Mouse (Mus musculus) hindbrain, embryonic 13.5 days (tissue): ENCODE data around the gene Rasa4. TPM values are rescaled to one million over a fixed set of nuclear protein-coding genes. Genes with fewer than 3 reads are reported as not detected.
A peak's percentile ranks its signal among the peaks of the same experiment; 100 is the strongest.
"Not testable (repeated sequence)": the region's sequence is repeated elsewhere in the genome, so short reads cannot be mapped to it uniquely, and the experiment has no call there.

ENCODE experiments used
- ATAC-seq: fragments of 200-750 bp; cut with Nextera tagmentation; 2 replicates; pipeline ENCODE4 v1.8.0; 2017; ENCODE audit warnings: moderate TSS enrichment; ENCODE audit not compliant: low FRiP score
- H3K27ac ChIP-seq: fragments of 300-500 bp; sonication (generic); 2 replicates; pipeline ENCODE4 v1.5.1; 2015; ENCODE audit warnings: inconsistent platforms, mild to moderate bottlenecking, moderate library complexity
- H3K27me3 ChIP-seq: fragments of 300-500 bp; sonication (generic); 2 replicates; pipeline ENCODE4 v1.6.1; 2015; ENCODE audit warnings: mild to moderate bottlenecking, inconsistent platforms
- H3K36me3 ChIP-seq: fragments of 300-500 bp; sonication (generic); 2 replicates; pipeline ENCODE4 v1.6.1; 2015; ENCODE audit warnings: mild to moderate bottlenecking, inconsistent platforms
- H3K4me1 ChIP-seq: fragments of 300-500 bp; sonication (generic); replicated peaks from 2 replicates; pipeline ENCODE4 v1.6.1; 2015; ENCODE audit warnings: inconsistent platforms
- H3K4me2 ChIP-seq: fragments of 300-500 bp; sonication (generic); 2 replicates; pipeline ENCODE4 v1.6.1; 2015; ENCODE audit warnings: inconsistent platforms, mild to moderate bottlenecking, moderate library complexity
- H3K4me3 ChIP-seq: fragments of 300-500 bp; sonication (generic); 2 replicates; pipeline ENCODE4 v1.5.1; 2015; ENCODE audit warnings: mild to moderate bottlenecking, inconsistent platforms
- H3K9ac ChIP-seq: fragments of 300-500 bp; sonication (generic); 2 replicates; pipeline ENCODE4 v1.6.1; 2015; ENCODE audit warnings: mild to moderate bottlenecking, inconsistent platforms
- H3K9me3 ChIP-seq: fragments of 300-500 bp; sonication (generic); 2 replicates; pipeline ENCODE4 v1.6.1; 2016; ENCODE audit warnings: inconsistent platforms
- WGBS: fragments of 180-500 bp; shearing (Covaris S2); methylation state at CpG from one replicate; pipeline ENCODE4 v1.1.7; 2015; 5-methylcytosine and 5-hydroxymethylcytosine counted together
- polyA plus RNA-seq: library from polyadenylated mRNA; unstranded; fragments of >200 nt; fragmentation: Nextera tagmentation; extraction: Ambion mirVana; gene quantifications from 2 replicates; pipeline ENCODE4 v1.2.1, GENCODE M21; 2015

Rasa4 gene
- 16.2 and 17.3 TPM in 2 replicates for polyA plus RNA-seq

GRCm38 (mm10) chr5:136083669-136084107, at the start of gene Rasa4:
Gene Rasa4, plus strand, starts transcription at chr5:136083916.
- H3K27ac ChIP-seq: 0 out of 2 replicates have a peak within 1 kb of the TSS, but pooled peaks have one; percentile 40
- 0% methylated on average over 27 of the region's 28 CpGs for WGBS

GRCm38 (mm10) chr5:136034868-136035267, 48.8 kb upstream of the Rasa4 start:
- no peaks in the 10 kb centered on the region for H3K4me1 ChIP-seq
- H3K27me3 ChIP-seq: no peaks in the 10 kb centered on the region
- no peak for ATAC-seq
- no peak overlapping the region for H3K27ac ChIP-seq
- no peak overlapping the region for H3K4me2 ChIP-seq
- WGBS: 86% methylated on average over 4 of the region's 4 CpGs
- peaks cover 34% of the 10 kb centered on the region for H3K36me3 ChIP-seq
- no peak overlapping the region for H3K9ac ChIP-seq
- H3K4me3 ChIP-seq: no peak overlapping the region
- H3K9me3 ChIP-seq: no peaks in the 10 kb centered on the region

More at GRCm38 (mm10) chr5:136083669-136084107, at the start of gene Rasa4:
- ATAC-seq: peak; percentile 95
- no peaks in the 10 kb centered on the region for H3K9me3 ChIP-seq
- H3K9ac ChIP-seq: peak within 1 kb of the TSS; percentile 78
- peak within 1 kb of the TSS; percentile 89 for H3K4me2 ChIP-seq
- H3K27me3 ChIP-seq: peaks cover 14% of the 10 kb centered on the region
- H3K36me3 ChIP-seq: no peaks in the 10 kb centered on the region
- peak within 1 kb of the TSS; percentile 59 for H3K4me3 ChIP-seq
- peaks cover 28% of the 10 kb centered on the region for H3K4me1 ChIP-seq

GRCm38 (mm10) chr5:136035285-136035684, 48.4 kb upstream of the Rasa4 start:
- H3K4me2 ChIP-seq: no peak overlapping the region
- no peak overlapping the region for H3K9ac ChIP-seq
- WGBS: 78% methylated on average over 1 of the region's 1 CpGs
- H3K36me3 ChIP-seq: peaks cover 30% of the 10 kb centered on the region
- H3K4me1 ChIP-seq: no peaks in the 10 kb centered on the region
- no peak overlapping the region for H3K4me3 ChIP-seq
- H3K9me3 ChIP-seq: no peaks in the 10 kb centered on the region
- H3K27ac ChIP-seq: no peak overlapping the region
- ATAC-seq: no peak
- H3K27me3 ChIP-seq: no peaks in the 10 kb centered on the region

GRCm38 (mm10) chr5:136036667-136037066, 47.0 kb upstream of the Rasa4 start:
- Histone ChIP-seq H3K4me3 (no peak overlapping the region), H3K9me3 (no peaks in the 10 kb centered on the region), H3K36me3 (peaks cover 17% of the 10 kb centered on the region), H3K9ac (no peak overlapping the region), H3K4me1 (no peaks in the 10 kb centered on the region), H3K4me2 (no peak overlapping the region), H3K27ac (no peak overlapping the region), H3K27me3 (no peaks in the 10 kb centered on the region)
- ATAC-seq: no peak
- 94% methylated on average over 1 of the region's 1 CpGs for WGBS

GRCm38 (mm10) chr5:136038258-136039214, 45.2 kb upstream of the Rasa4 start, which contains the start of gene Upk3b:
Gene Upk3b, plus strand, starts transcription at chr5:136038496.
- no peaks in the 10 kb centered on the region for H3K36me3 ChIP-seq
- H3K27ac ChIP-seq: no peak within 1 kb of the TSS
- no peak within 1 kb of the TSS for H3K4me3 ChIP-seq
- no peaks in the 10 kb centered on the region for H3K27me3 ChIP-seq
- H3K9me3 ChIP-seq: no peaks in the 10 kb centered on the region
- H3K4me1 ChIP-seq: no peaks in the 10 kb centered on the region
- no peak within 1 kb of the TSS for H3K9ac ChIP-seq
- no peak within 1 kb of the TSS for H3K4me2 ChIP-seq
- no peak for ATAC-seq
- WGBS: 90% methylated on average over 17 of the region's 17 CpGs

- H3K27me3 ChIP-seq: no peaks in the 10 kb centered on the region
- no peak overlapping the region for H3K4me3 ChIP-seq
- 0 out of 2 replicates have a peak overlapping the region, but pooled peaks have one; percentile 13 for H3K4me2 ChIP-seq
- H3K27ac ChIP-seq: no peak overlapping the region
- H3K4me1 ChIP-seq: no peaks in the 10 kb centered on the region
- H3K9ac ChIP-seq: no peak overlapping the region
- H3K36me3 ChIP-seq: no peaks in the 10 kb centered on the region
- 45% methylated on average over 5 of the region's 5 CpGs for WGBS
- no peak for ATAC-seq
- no peaks in the 10 kb centered on the region for H3K9me3 ChIP-seq
Observed at GRCm38 (mm10) chr5:136040210-136040609, 43.5 kb upstream of the Rasa4 start.

GRCm38 (mm10) chr5:136041260-136041659, 42.5 kb upstream of the Rasa4 start:
- no peak for ATAC-seq
- Histone ChIP-seq H3K4me1 (no peaks in the 10 kb centered on the region), H3K27me3 (no peaks in the 10 kb centered on the region), H3K4me3 (no peak overlapping the region), H3K9ac (no peak overlapping the region), H3K9me3 (no peaks in the 10 kb centered on the region), H3K27ac (no peak overlapping the region), H3K4me2 (no peak overlapping the region), H3K36me3 (no peaks in the 10 kb centered on the region)
- 45% methylated on average over 2 of the region's 2 CpGs for WGBS

GRCm38 (mm10) chr5:136041666-136042065, 42.0 kb upstream of the Rasa4 start:
- H3K4me2 ChIP-seq: no peak overlapping the region
- H3K36me3 ChIP-seq: no peaks in the 10 kb centered on the region
- no peak overlapping the region for H3K4me3 ChIP-seq
- H3K27me3 ChIP-seq: no peaks in the 10 kb centered on the region
- H3K9ac ChIP-seq: no peak overlapping the region
- no peak overlapping the region for H3K27ac ChIP-seq
- 92% methylated on average over 8 of the region's 8 CpGs for WGBS
- no peak for ATAC-seq
- H3K9me3 ChIP-seq: no peaks in the 10 kb centered on the region
- H3K4me1 ChIP-seq: no peaks in the 10 kb centered on the region

- no peak for ATAC-seq
- H3K27me3 ChIP-seq: no peaks in the 10 kb centered on the region
- no peak overlapping the region for H3K9ac ChIP-seq
- 72% methylated on average over 13 of the region's 13 CpGs for WGBS
- H3K4me3 ChIP-seq: no peak overlapping the region
- no peaks in the 10 kb centered on the region for H3K9me3 ChIP-seq
- H3K4me1 ChIP-seq: no peaks in the 10 kb centered on the region
- H3K36me3 ChIP-seq: no peaks in the 10 kb centered on the region
- H3K4me2 ChIP-seq: no peak overlapping the region
- H3K27ac ChIP-seq: no peak overlapping the region
Observed at GRCm38 (mm10) chr5:136044865-136045264, 38.9 kb upstream of the Rasa4 start.

GRCm38 (mm10) chr5:136045408-136045807, 38.3 kb upstream of the Rasa4 start:
- Histone ChIP-seq H3K4me2 (no peak overlapping the region), H3K4me1 (no peaks in the 10 kb centered on the region), H3K9ac (no peak overlapping the region), H3K27ac (no peak overlapping the region), H3K9me3 (no peaks in the 10 kb centered on the region), H3K36me3 (no peaks in the 10 kb centered on the region), H3K27me3 (no peaks in the 10 kb centered on the region), H3K4me3 (no peak overlapping the region)
- ATAC-seq: no peak
- WGBS: 48% methylated on average over 9 of the region's 9 CpGs

GRCm38 (mm10) chr5:136045987-136046386, 37.7 kb upstream of the Rasa4 start:
- no peaks in the 10 kb centered on the region for H3K36me3 ChIP-seq
- no peak overlapping the region for H3K27ac ChIP-seq
- H3K9me3 ChIP-seq: no peaks in the 10 kb centered on the region
- no peaks in the 10 kb centered on the region for H3K27me3 ChIP-seq
- WGBS: 3% methylated on average over 10 of the region's 10 CpGs
- no peak overlapping the region for H3K4me2 ChIP-seq
- H3K4me3 ChIP-seq: no peak overlapping the region
- H3K4me1 ChIP-seq: no peaks in the 10 kb centered on the region
- no peak for ATAC-seq
- no peak overlapping the region for H3K9ac ChIP-seq

GRCm38 (mm10) chr5:136048541-136048940, 35.2 kb upstream of the Rasa4 start:
- not testable (repeated sequence) for H3K4me3 ChIP-seq, H3K4me2 ChIP-seq, ATAC-seq, H3K9ac ChIP-seq, H3K36me3 ChIP-seq, H3K27me3 ChIP-seq, H3K9me3 ChIP-seq, H3K27ac ChIP-seq
- peaks cover 12% of the 10 kb centered on the region for H3K4me1 ChIP-seq

- H3K4me1 ChIP-seq: peaks cover 12% of the 10 kb centered on the region
- no peak overlapping the region for H3K9ac ChIP-seq
- no peak for ATAC-seq
- 52% methylated on average over 6 of the region's 6 CpGs for WGBS
- no peaks in the 10 kb centered on the region for H3K9me3 ChIP-seq
- no peak overlapping the region for H3K27ac ChIP-seq
- H3K4me3 ChIP-seq: no peak overlapping the region
- H3K36me3 ChIP-seq: no peaks in the 10 kb centered on the region
- H3K4me2 ChIP-seq: no peak overlapping the region
- no peaks in the 10 kb centered on the region for H3K27me3 ChIP-seq
Observed at GRCm38 (mm10) chr5:136049926-136050325, 33.8 kb upstream of the Rasa4 start.
